Mouse (Mus musculus) heart, adult 9 months (tissue): ENCODE results near the gene Dlat.

Source experiments
- DNase-seq, 2 experiments: peaks; one replicate each; pipeline ENCODE4 v3.0.0; 2022; ENCODE audit warnings: low spot score in 2 of 2

The Dlat gene

GRCm38 (mm10) chr9:50659392-50660217 is at the start of gene Dlat:
Gene Dlat, minus strand, starts transcription at chr9:50659780.
- peak; percentile 90 to 93 for DNase-seq

GRCm38 (mm10) chr9:50709108-50709507 is 49.5 kb upstream of the Dlat start:
- no peak for DNase-seq

GRCm38 (mm10) chr9:50704907-50705306 is 45.3 kb upstream of the Dlat start:
- no peak for DNase-seq

- peak; percentile 16 to 24 for DNase-seq
These were observed 41.5 kb upstream of the Dlat start for GRCm38 (mm10) chr9:50700921-50701691.

GRCm38 (mm10) chr9:50698418-50699409 is 39.1 kb upstream of the Dlat start:
- DNase-seq: peak; percentile 15 to 33

GRCm38 (mm10) chr9:50697706-50698041 is 38.1 kb upstream of the Dlat start:
- DNase-seq: peak; percentile 77 to 81

- DNase-seq: no peak
These were observed 37.5 kb upstream of the Dlat start for GRCm38 (mm10) chr9:50696851-50697705.

GRCm38 (mm10) chr9:50695153-50695552 is 35.6 kb upstream of the Dlat start:
- no peak for DNase-seq

- no peak for DNase-seq
These were observed 34.1 kb upstream of the Dlat start for GRCm38 (mm10) chr9:50693631-50694030.

- no peak for DNase-seq
These were observed 33.3 kb upstream of the Dlat start for GRCm38 (mm10) chr9:50692626-50693580.

GRCm38 (mm10) chr9:50686866-50687652 is 27.5 kb upstream of the Dlat start:
- DNase-seq: no peak

- DNase-seq: no peak
These were observed 22.1 kb upstream of the Dlat start for GRCm38 (mm10) chr9:50681727-50682126.

- DNase-seq: no peak
These were observed 19.8 kb upstream of the Dlat start for GRCm38 (mm10) chr9:50679406-50679805.

GRCm38 (mm10) chr9:50674771-50675170 is 15.2 kb upstream of the Dlat start:
- no peak for DNase-seq

GRCm38 (mm10) chr9:50670690-50671089 is 11.1 kb upstream of the Dlat start:
- DNase-seq: peak in 1 of 2 experiments; percentile 18

- DNase-seq: no peak
These were observed 8.3 kb upstream of the Dlat start for GRCm38 (mm10) chr9:50667579-50668498.

- no peak for DNase-seq
These were observed 6.9 kb upstream of the Dlat start for GRCm38 (mm10) chr9:50666442-50666841.

- DNase-seq: no peak
These were observed 5.2 kb upstream of the Dlat start for GRCm38 (mm10) chr9:50664826-50665225.
